Mouse (Mus musculus) bone marrow, adult 2 months (tissue): ENCODE measurements around the gene Ube2cbp.

Experiments used
- CTCF ChIP-seq: fragments of 200-500 bp; IDR thresholded peaks from 2 replicates; pipeline ENCODE4 v1.5.1; 2011; ENCODE audit warnings: low read length, control low read depth; ENCODE audit not compliant: control insufficient read depth, insufficient read depth
- POLR2A ChIP-seq: fragments of 200-500 bp; IDR thresholded peaks from 2 replicates; pipeline ENCODE4 v1.6.1; 2011; ENCODE audit warnings: low read depth, mild to moderate bottlenecking, control low read depth, low read length, borderline replicate concordance; ENCODE audit not compliant: control insufficient read depth

GRCm38 (mm10) chr9:86286830-86287569 is 177.8 kb downstream of the Ube2cbp start:
- TF ChIP-seq CTCF (no peak), POLR2A (no peak)
